Mouse (Mus musculus) activated CD4-positive, CD25-positive, alpha-beta regulatory T cell, adult 4 months (primary cell): Measurements from ENCODE around the gene Capn2. TPM values are rescaled to one million over a fixed set of nuclear protein-coding genes. Genes with fewer than 3 reads are reported as not detected.

Experiments used
- polyA plus RNA-seq, 2 experiments: library from polyadenylated mRNA; unstranded; fragments of 100-300 nt; shearing (Covaris generic); gene quantifications; one replicate each; pipeline ENCODE4 v1.2.1; 2017

The Capn2 gene
- polyA plus RNA-seq, 2 experiments from 2014 or later: 44.3 to 47.1 TPM

Other genes starting within 250 kb of the Capn2 start
- gene Degs1, start 234.8 kb downstream of the Capn2 start, polyA plus RNA-seq: 100 to 1,000 TPM; 109 to 114 TPM
- gene Fbxo28, start 176.0 kb downstream of the Capn2 start, polyA plus RNA-seq: 1 to 10 TPM; 4.7 to 7.7 TPM
- 1 to 10 TPM; 7.7 TPM for gene Trp53bp2, start 108.4 kb downstream of the Capn2 start, polyA plus RNA-seq
- gene Capn8, start 47.4 kb upstream of the Capn2 start, polyA plus RNA-seq: under 1 TPM in 1 of 2 experiments, not detected in 1; 0.13 TPM
- gene Ccdc185, start 231.6 kb upstream of the Capn2 start, polyA plus RNA-seq: not detected
- under 1 TPM; 0.61 to 0.93 TPM for gene Susd4, start 246.3 kb upstream of the Capn2 start, polyA plus RNA-seq